Mouse (Mus musculus): ENCODE measurements around the gene Oas1c. TPM values are rescaled to one million over a fixed set of nuclear protein-coding genes. Genes with fewer than 3 reads are reported as not detected.

Oas1c gene
- polyA plus RNA-seq, 1 experiment from 2014 or later: 0.58 TPM

- TF ChIP-seq CTCF (IDR thresholded peaks at IDR 0.05; ENCODE audit: low read depth) (no peak), EP300 (IDR thresholded peaks at IDR 0.05; ENCODE audit: low read depth) (no peak)
- DNase-seq: no peak
These were observed 25.3 kb downstream of the Oas1c start for GRCm38 (mm10) chr5:120787042-120787441.

GRCm38 (mm10) chr5:120782446-120782845 is 29.9 kb downstream of the Oas1c start:
- no peak overlapping the region for H3K4me3 ChIP-seq (ENCODE audit: low read depth, low read length)
- no peak overlapping the region for H3K27ac ChIP-seq (ENCODE audit: low read depth)
- no peaks in the 10 kb centered on the region for H3K27me3 ChIP-seq (ENCODE audit: insufficient read depth, low read length)
- no peak overlapping the region for H3K9ac ChIP-seq (replicated peaks)
- no peaks in the 10 kb centered on the region for H3K9me3 ChIP-seq (ENCODE audit: low read length)
- ATAC-seq (no peak), DNase-seq (no peak)
- H3K4me2 ChIP-seq (ENCODE audit: low read depth, low read length): no peak overlapping the region
- 80% methylated on average over 2 of the region's 2 CpGs for WGBS (ENCODE audit: insufficient replicate concordance)
- TF ChIP-seq CTCF (IDR thresholded peaks at IDR 0.05; ENCODE audit: low read depth): no peak
- no peak for TF ChIP-seq EP300 (IDR thresholded peaks at IDR 0.05; ENCODE audit: low read depth)
- H3K36me3 ChIP-seq (replicated peaks; ENCODE audit: insufficient read depth, low read length): no peaks in the 10 kb centered on the region
- H3K4me1 ChIP-seq (ENCODE audit: insufficient read depth): peaks cover 8% of the 10 kb centered on the region; the same call in 1 of the 2 replicates

More at GRCm38 (mm10) chr5:120787042-120787441, 25.3 kb downstream of the Oas1c start:
- no peak for ATAC-seq
- no peaks in the 10 kb centered on the region for H3K9me3 ChIP-seq (ENCODE audit: low read length)
- H3K4me3 ChIP-seq (ENCODE audit: low read depth, low read length): no peak overlapping the region
- WGBS (ENCODE audit: insufficient replicate concordance): 35% methylated on average over 3 of the region's 3 CpGs
- no peak overlapping the region for H3K27ac ChIP-seq (ENCODE audit: low read depth)
- no peaks in the 10 kb centered on the region for H3K36me3 ChIP-seq (replicated peaks; ENCODE audit: insufficient read depth, low read length)
- no peaks in the 10 kb centered on the region for H3K27me3 ChIP-seq (ENCODE audit: insufficient read depth, low read length)
- H3K4me2 ChIP-seq (ENCODE audit: low read depth, low read length): no peak overlapping the region
- no peak overlapping the region for H3K9ac ChIP-seq (replicated peaks)
- no peaks in the 10 kb centered on the region for H3K4me1 ChIP-seq (ENCODE audit: insufficient read depth)

- H3K4me1 ChIP-seq (ENCODE audit: insufficient read depth): peaks cover 8% of the 10 kb centered on the region; the same call in 1 of the 2 replicates
- no peak for DNase-seq
- ATAC-seq: no peak
- H3K27me3 ChIP-seq (ENCODE audit: insufficient read depth, low read length): no peaks in the 10 kb centered on the region
- no peak overlapping the region for H3K27ac ChIP-seq (ENCODE audit: low read depth)
- no peaks in the 10 kb centered on the region for H3K9me3 ChIP-seq (ENCODE audit: low read length)
- TF ChIP-seq EP300 (IDR thresholded peaks at IDR 0.05; ENCODE audit: low read depth) (no peak), CTCF (IDR thresholded peaks at IDR 0.05; ENCODE audit: low read depth) (peak; percentile 50)
- H3K4me2 ChIP-seq (ENCODE audit: low read depth, low read length): no peak overlapping the region
- H3K4me3 ChIP-seq (ENCODE audit: low read depth, low read length): no peak overlapping the region
- no peak overlapping the region for H3K9ac ChIP-seq (replicated peaks)
- H3K36me3 ChIP-seq (replicated peaks; ENCODE audit: insufficient read depth, low read length): no peaks in the 10 kb centered on the region
- WGBS (ENCODE audit: insufficient replicate concordance): 100% methylated on average over 1 of the region's 1 CpGs
These were observed 30.7 kb downstream of the Oas1c start for GRCm38 (mm10) chr5:120781646-120782045.

DNA sequence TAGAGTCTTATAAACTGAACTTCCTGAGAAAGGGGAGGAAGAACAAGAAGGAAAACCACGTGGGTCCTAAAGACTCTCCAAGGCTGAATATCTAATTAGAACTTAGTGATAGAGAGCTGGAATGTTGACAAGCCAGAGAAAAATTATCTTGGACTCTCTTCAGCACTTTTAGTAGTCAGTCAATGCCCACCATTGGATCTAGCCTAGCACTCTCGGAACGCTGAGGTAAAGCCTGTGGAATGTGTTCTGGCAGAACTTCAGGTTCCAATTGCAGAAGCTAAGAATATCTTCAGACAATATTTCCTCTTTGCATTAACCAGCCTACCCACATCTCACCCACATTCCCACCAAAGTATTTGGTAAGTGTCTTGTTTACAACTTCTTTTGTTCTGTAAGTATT is 32.4 kb downstream of the Oas1c start:
- Histone ChIP-seq H3K27me3 (ENCODE audit: insufficient read depth, low read length) (no peaks in the 10 kb centered on the region), H3K4me3 (ENCODE audit: low read depth, low read length) (no peak overlapping the region), H3K36me3 (replicated peaks; ENCODE audit: insufficient read depth, low read length) (no peaks in the 10 kb centered on the region), H3K4me1 (ENCODE audit: insufficient read depth) (peaks cover 13% of the 10 kb centered on the region; the same call in 1 of the 2 replicates), H3K27ac (ENCODE audit: low read depth) (no peak overlapping the region), H3K4me2 (ENCODE audit: low read depth, low read length) (no peak overlapping the region), H3K9ac (replicated peaks) (no peak overlapping the region), H3K9me3 (ENCODE audit: low read length) (no peaks in the 10 kb centered on the region)
- DNase-seq (no peak), ATAC-seq (no peak)
- no peak for TF ChIP-seq EP300 (IDR thresholded peaks at IDR 0.05; ENCODE audit: low read depth)
- TF ChIP-seq CTCF (IDR thresholded peaks at IDR 0.05; ENCODE audit: low read depth): no peak
- 26% methylated on average over 3 of the region's 3 CpGs for WGBS (ENCODE audit: insufficient replicate concordance)

DNA sequence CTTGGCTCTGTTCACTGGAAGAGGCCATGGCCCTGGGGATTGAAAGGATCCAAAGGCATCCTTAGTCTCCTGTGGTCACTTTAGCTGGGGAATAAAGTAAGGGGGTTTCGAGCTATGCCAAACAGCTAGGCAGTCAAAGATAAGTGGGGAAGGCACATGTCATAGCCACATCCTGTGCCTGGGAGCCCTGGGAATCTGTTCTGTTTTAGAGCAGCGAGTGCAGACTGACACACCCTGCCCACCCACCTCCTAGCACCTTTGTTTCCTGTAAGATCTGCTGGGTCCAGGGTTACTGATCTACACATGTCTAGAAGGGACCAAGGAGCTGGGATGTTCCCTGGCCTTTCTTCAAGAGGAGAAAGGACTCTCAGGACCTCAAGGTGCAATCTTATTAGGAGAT is 33.4 kb downstream of the Oas1c start:
- no peak overlapping the region for H3K9ac ChIP-seq (replicated peaks)
- WGBS (ENCODE audit: insufficient replicate concordance): 42% methylated on average over 2 of the region's 2 CpGs
- no peak for TF ChIP-seq CTCF (IDR thresholded peaks at IDR 0.05; ENCODE audit: low read depth)
- TF ChIP-seq EP300 (IDR thresholded peaks at IDR 0.05; ENCODE audit: low read depth): no peak
- ATAC-seq (no peak), DNase-seq (no peak)
- no peak overlapping the region for H3K27ac ChIP-seq (ENCODE audit: low read depth)
- no peaks in the 10 kb centered on the region for H3K9me3 ChIP-seq (ENCODE audit: low read length)
- no peaks in the 10 kb centered on the region for H3K27me3 ChIP-seq (ENCODE audit: insufficient read depth, low read length)
- H3K4me1 ChIP-seq (ENCODE audit: insufficient read depth): peaks cover 13% of the 10 kb centered on the region; the same call in 1 of the 2 replicates
- H3K4me2 ChIP-seq (ENCODE audit: low read depth, low read length): no peak overlapping the region
- H3K36me3 ChIP-seq (replicated peaks; ENCODE audit: insufficient read depth, low read length): no peaks in the 10 kb centered on the region
- H3K4me3 ChIP-seq (ENCODE audit: low read depth, low read length): no peak overlapping the region

DNA sequence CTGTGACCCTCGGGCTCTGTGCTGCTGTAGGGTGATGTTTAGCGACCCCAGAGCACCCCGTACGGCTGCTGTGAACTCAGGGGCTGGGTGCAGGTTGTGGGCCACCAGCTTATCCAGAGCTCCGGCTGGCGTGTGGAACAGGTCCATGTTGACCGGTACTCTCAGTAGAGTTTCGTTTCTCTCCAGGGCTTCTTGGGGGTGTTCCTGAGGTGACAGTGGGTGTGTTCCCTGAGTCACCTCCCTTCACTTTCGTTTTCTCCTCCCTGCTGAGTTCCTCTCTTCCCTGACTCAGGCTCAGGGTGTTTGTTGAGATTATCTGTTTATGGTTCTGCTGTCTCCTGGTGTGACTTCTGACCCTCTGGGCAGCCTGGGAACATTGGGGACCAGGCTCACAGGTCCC is 34.8 kb downstream of the Oas1c start, which contains the start of gene Oas3:
TSS of gene Oas3 (minus strand) at position 184 of the 400 bp plus-strand sequence.
- Histone ChIP-seq H3K4me1 (ENCODE audit: insufficient read depth) (peaks cover 13% of the 10 kb centered on the region; the same call in 1 of the 2 replicates), H3K4me2 (ENCODE audit: low read depth, low read length) (peak within 1 kb of the TSS; percentile 75), H3K36me3 (replicated peaks; ENCODE audit: insufficient read depth, low read length) (no peaks in the 10 kb centered on the region), H3K27me3 (ENCODE audit: insufficient read depth, low read length) (no peaks in the 10 kb centered on the region), H3K4me3 (ENCODE audit: low read depth, low read length) (peak within 1 kb of the TSS; percentile 53), H3K27ac (ENCODE audit: low read depth) (peak within 1 kb of the TSS; percentile 76), H3K9me3 (ENCODE audit: low read length) (no peaks in the 10 kb centered on the region), H3K9ac (replicated peaks) (peak within 1 kb of the TSS; percentile 71)
- no peak for TF ChIP-seq EP300 (IDR thresholded peaks at IDR 0.05; ENCODE audit: low read depth)
- WGBS (ENCODE audit: insufficient replicate concordance): 45% methylated on average over 9 of the region's 9 CpGs
- DNase-seq (peak; percentile 31), ATAC-seq (peak; percentile 69)
